Mouse (Mus musculus) heart, adult 2 months (tissue): ENCODE measurements around the gene Palld. TPM values are rescaled to one million over a fixed set of nuclear protein-coding genes. Genes with fewer than 3 reads are reported as not detected.

Source experiments
- DNase-seq, 2 experiments: peaks; one replicate each; pipeline ENCODE4 v3.0.0; 2021
- H3K27ac ChIP-seq: fragments of 200-600 bp; 2 replicates; pipeline ENCODE4 v1.8.1; 2022
- H3K27me3 ChIP-seq: fragments of 200-500 bp; 2 replicates; pipeline ENCODE4 v1.6.1; 2012; ENCODE audit warnings: mild to moderate bottlenecking, low read length, inconsistent platforms, mixed read lengths; ENCODE audit not compliant: control insufficient read depth, insufficient read depth
- H3K36me3 ChIP-seq: fragments of 200-500 bp; 2 replicates; pipeline ENCODE4 v1.6.1; 2012; ENCODE audit warnings: low read length, inconsistent platforms; ENCODE audit not compliant: control insufficient read depth, insufficient read depth
- H3K4me1 ChIP-seq: fragments of 200-500 bp; 2 replicates; pipeline ENCODE4 v1.6.1; 2011; ENCODE audit warnings: low read length; ENCODE audit not compliant: control insufficient read depth, insufficient read depth
- H3K4me3 ChIP-seq: fragments of 200-600 bp; 2 replicates; pipeline ENCODE4 v1.8.1; 2022
- H3K79me2 ChIP-seq: fragments of 200-500 bp; replicated peaks from 2 replicates; pipeline ENCODE4 v1.6.1; 2012; ENCODE audit warnings: mild to moderate bottlenecking, inconsistent platforms, low read length, moderate library complexity, mixed read lengths; ENCODE audit not compliant: control insufficient read depth, insufficient read depth
- H3K9ac ChIP-seq: fragments of 200-500 bp; 2 replicates; pipeline ENCODE4 v1.6.1; 2012; ENCODE audit warnings: low read depth, mild to moderate bottlenecking, control low read depth, inconsistent platforms, low read length, mixed read lengths
- CTCF ChIP-seq: fragments of 200-600 bp; IDR thresholded peaks from 2 replicates; pipeline ENCODE4 v1.8.1; 2022; ENCODE audit warnings: antibody characterized with exemption, mild to moderate bottlenecking, moderate library complexity
- EP300 ChIP-seq: fragments of 200-500 bp; IDR thresholded peaks from 2 replicates; pipeline ENCODE4 v1.6.1; 2011; ENCODE audit warnings: low read depth, low read length, control low read depth; ENCODE audit not compliant: insufficient read depth
- POLR2A ChIP-seq: fragments of 200-500 bp; IDR thresholded peaks from 2 replicates; pipeline ENCODE4 v1.6.1; 2011; ENCODE audit warnings: mild to moderate bottlenecking, low read depth, low read length, control low read depth; ENCODE audit not compliant: insufficient read depth
- WGBS: fragments of 180-500 bp; shearing (Covaris S2); methylation state at CpG from one replicate; pipeline ENCODE4 v1.1.7; 2018; 5-methylcytosine and 5-hydroxymethylcytosine counted together
- intact Hi-C: fragments of 180-260 bp; cut with DNase I; formaldehyde crosslinking; loops from one replicate; pipeline ENCODE4 v1.15.1; 2025
- polyA plus RNA-seq: library from polyadenylated mRNA; depleted of rRNA; stranded (reverse); fragments of >200 nt; gene quantifications from 2 replicates; pipeline ENCODE4 v1.2.3, GENCODE M21; 2012
- total RNA-seq, 2 experiments: library from RNA; stranded (reverse); gene quantifications; 2 replicates each; pipeline ENCODE4 v1.2.3; 2021

Palld gene
- total and polyA plus RNA-seq, 3 experiments, result 60.3 to 188 (median 169) TPM

DNA sequence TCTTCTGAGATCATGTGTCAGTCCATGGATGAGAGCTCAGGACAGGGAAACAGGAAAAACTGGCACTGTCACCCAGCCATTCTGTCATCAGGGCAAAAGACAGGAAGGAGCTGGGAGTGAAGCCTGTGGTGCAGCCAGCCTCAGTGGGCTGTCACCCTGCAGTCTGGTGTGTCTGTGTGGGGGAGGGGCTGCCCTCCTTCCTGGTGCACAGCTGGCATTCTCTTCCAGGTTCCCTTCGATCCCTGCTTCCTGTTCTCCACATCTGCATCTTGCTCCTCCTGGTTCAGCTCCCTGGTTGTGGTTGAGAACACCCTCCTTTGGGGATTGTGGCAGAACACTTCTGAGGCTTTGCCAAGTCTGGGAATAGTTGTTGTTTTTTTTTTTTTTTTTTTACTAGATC, 207.1 kb downstream of the Palld start:
- Histone ChIP-seq H3K9ac (no peak overlapping the region), H3K27ac (no peak overlapping the region), H3K36me3 (no peaks in the 10 kb centered on the region; the same call in none of the 2 replicates), H3K79me2 (no peaks in the 10 kb centered on the region), H3K4me3 (no peak overlapping the region), H3K27me3 (no peaks in the 10 kb centered on the region), H3K4me1 (peaks cover 4% of the 10 kb centered on the region)
- TF ChIP-seq EP300, result 0 out of 2 replicates have a peak, but pooled peaks have one; percentile 39
- TF ChIP-seq CTCF, result no peak
- intact Hi-C loops, result no loop called here
- WGBS, result 11% methylated on average over 1 of the region's 1 CpGs
- DNase-seq, result no peak

GRCm38 (mm10) chr8:61692866-61693265, 209.6 kb downstream of the Palld start:
- Histone ChIP-seq H3K4me1 (peaks cover 4% of the 10 kb centered on the region), H3K9ac (no peak overlapping the region), H3K36me3 (no peaks in the 10 kb centered on the region; the same call in none of the 2 replicates), H3K79me2 (no peaks in the 10 kb centered on the region), H3K4me3 (no peak overlapping the region), H3K27me3 (no peaks in the 10 kb centered on the region), H3K27ac (no peak overlapping the region)
- no peak for DNase-seq
- TF ChIP-seq POLR2A (no peak), EP300 (no peak), CTCF (no peak)
- intact Hi-C loops, result no loop called here
- 90% methylated on average over 4 of the region's 4 CpGs for WGBS

GRCm38 (mm10) chr8:61692129-61692528, 210.4 kb downstream of the Palld start:
- TF ChIP-seq POLR2A (no peak), EP300 (no peak), CTCF (no peak)
- Histone ChIP-seq H3K27ac (no peak overlapping the region), H3K4me3 (no peak overlapping the region), H3K79me2 (no peaks in the 10 kb centered on the region), H3K9ac (no peak overlapping the region), H3K36me3 (no peaks in the 10 kb centered on the region; the same call in none of the 2 replicates), H3K27me3 (no peaks in the 10 kb centered on the region), H3K4me1 (peaks cover 4% of the 10 kb centered on the region)
- intact Hi-C loops, result no loop called here
- 88% methylated on average over 3 of the region's 3 CpGs for WGBS
- no peak for DNase-seq

DNA sequence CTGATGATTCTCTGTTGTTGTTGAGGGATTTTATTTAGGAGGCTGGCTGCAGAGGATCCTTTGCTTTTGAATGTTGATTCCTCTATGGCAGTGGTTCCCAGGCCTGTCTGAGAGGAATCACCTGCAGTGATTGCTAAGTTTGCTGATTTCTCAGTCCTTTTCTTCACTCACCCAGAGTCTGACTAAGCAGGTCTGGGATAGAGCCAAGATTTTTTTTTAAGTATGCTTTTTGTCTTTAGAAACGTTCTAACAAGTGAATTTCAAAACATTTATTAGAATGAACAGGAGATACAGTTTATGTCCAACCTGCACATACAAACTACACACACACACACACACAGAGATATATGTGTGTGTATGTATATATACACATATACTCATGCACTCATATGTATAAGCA, 211.1 kb downstream of the Palld start:
- H3K9ac ChIP-seq, result no peak overlapping the region
- no peak for TF ChIP-seq POLR2A
- TF ChIP-seq EP300, result no peak
- TF ChIP-seq CTCF, result no peak
- intact Hi-C loops, result no loop called here
- DNase-seq, result no peak
- H3K79me2 ChIP-seq, result no peaks in the 10 kb centered on the region
- peaks cover 4% of the 10 kb centered on the region for H3K4me1 ChIP-seq
- no peak overlapping the region for H3K27ac ChIP-seq
- no peak overlapping the region for H3K4me3 ChIP-seq
- no peaks in the 10 kb centered on the region for H3K27me3 ChIP-seq
- 17% methylated on average over 1 of the region's 1 CpGs for WGBS
- no peaks in the 10 kb centered on the region; the same call in none of the 2 replicates for H3K36me3 ChIP-seq

DNA sequence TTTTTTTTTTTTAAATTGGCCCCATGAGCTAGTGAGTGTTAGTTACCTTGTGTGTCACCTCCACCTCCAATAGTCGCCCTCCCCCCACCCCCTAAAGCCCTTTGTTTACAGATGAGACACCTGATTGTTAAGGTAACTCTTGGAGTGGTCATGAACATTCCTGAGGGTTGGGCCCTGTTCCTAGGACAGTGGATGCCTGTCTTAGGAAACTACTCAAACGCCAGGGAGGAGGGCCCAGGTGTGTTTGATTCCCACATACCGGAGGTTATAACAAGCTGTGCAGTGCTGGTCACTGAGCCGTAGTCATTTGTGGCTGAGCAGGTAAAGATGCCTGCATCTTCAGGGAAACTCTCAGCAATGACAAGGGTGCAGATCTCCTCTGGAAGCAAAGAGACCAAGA, 215.4 kb downstream of the Palld start:
- WGBS, result 87% methylated on average over 4 of the region's 4 CpGs
- Histone ChIP-seq H3K9ac (no peak overlapping the region), H3K27me3 (no peaks in the 10 kb centered on the region), H3K79me2 (no peaks in the 10 kb centered on the region), H3K4me1 (no peaks in the 10 kb centered on the region; the same call in 1 of the 2 replicates), H3K36me3 (peaks cover 10% of the 10 kb centered on the region), H3K4me3 (no peak overlapping the region), H3K27ac (no peak overlapping the region)
- TF ChIP-seq POLR2A (no peak), CTCF (no peak), EP300 (no peak)
- no peak for DNase-seq
- intact Hi-C loops, result loop anchor here (2.0 kb wide), 1 partner anchor 146 kb away; no protein-coding TSS in a partner anchor

- peaks cover 2% of the 10 kb centered on the region for H3K4me1 ChIP-seq
- no peak overlapping the region for H3K4me3 ChIP-seq
- peaks cover 10% of the 10 kb centered on the region for H3K36me3 ChIP-seq
- no peak overlapping the region for H3K9ac ChIP-seq
- intact Hi-C loops, result loop anchor here (2.0 kb wide), 1 partner anchor 146 kb away; no protein-coding TSS in a partner anchor
- H3K27me3 ChIP-seq, result no peaks in the 10 kb centered on the region
- H3K27ac ChIP-seq, result no peak overlapping the region
- H3K79me2 ChIP-seq, result no peaks in the 10 kb centered on the region
- TF ChIP-seq CTCF (peak; percentile 65), POLR2A (no peak)
- DNase-seq, result peak in 1 of 2 experiments; percentile 39
Measured at GRCm38 (mm10) chr8:61686340-61686739, 216.2 kb downstream of the Palld start.

DNA sequence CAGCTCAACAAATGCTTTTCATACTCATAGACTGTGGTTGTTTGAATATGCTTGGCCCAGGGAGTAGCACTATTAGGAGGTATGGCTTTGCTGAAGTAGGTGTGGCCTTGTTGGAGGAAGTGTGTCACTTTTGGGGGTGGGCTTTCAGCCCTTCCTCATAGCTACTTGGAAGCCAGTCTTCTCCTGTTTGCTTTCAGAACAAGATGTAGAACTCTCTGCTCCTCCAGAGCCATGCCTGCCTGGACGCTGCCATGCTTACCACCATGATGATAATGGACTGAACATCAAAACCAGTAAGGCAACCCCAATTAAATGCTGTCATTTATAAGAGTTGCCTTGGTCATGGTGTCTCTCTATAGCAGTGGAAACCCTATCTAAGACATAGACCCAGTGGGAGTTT, 217.2 kb downstream of the Palld start:
- Histone ChIP-seq H3K4me3 (no peak overlapping the region), H3K9ac (no peak overlapping the region), H3K27me3 (no peaks in the 10 kb centered on the region), H3K27ac (no peak overlapping the region), H3K4me1 (peaks cover 2% of the 10 kb centered on the region), H3K79me2 (no peaks in the 10 kb centered on the region), H3K36me3 (peaks cover 12% of the 10 kb centered on the region)
- intact Hi-C loops, result no loop called here
- WGBS, result 97% methylated on average over 1 of the region's 1 CpGs
- DNase-seq, result no peak
- TF ChIP-seq CTCF (no peak), POLR2A (no peak), EP300 (no peak)
